Mouse (Mus musculus) lung, postnatal 4 days (tissue): ENCODE measurements around the gene Apob.
"Not testable (repeated sequence)": the region's sequence is repeated elsewhere in the genome, so short reads cannot be mapped to it uniquely, and the experiment has no call there.

Source experiments
- DNase-seq, 2 experiments: peaks; one replicate each; pipeline ENCODE4 v3.0.0; 2021

Apob gene

DNA sequence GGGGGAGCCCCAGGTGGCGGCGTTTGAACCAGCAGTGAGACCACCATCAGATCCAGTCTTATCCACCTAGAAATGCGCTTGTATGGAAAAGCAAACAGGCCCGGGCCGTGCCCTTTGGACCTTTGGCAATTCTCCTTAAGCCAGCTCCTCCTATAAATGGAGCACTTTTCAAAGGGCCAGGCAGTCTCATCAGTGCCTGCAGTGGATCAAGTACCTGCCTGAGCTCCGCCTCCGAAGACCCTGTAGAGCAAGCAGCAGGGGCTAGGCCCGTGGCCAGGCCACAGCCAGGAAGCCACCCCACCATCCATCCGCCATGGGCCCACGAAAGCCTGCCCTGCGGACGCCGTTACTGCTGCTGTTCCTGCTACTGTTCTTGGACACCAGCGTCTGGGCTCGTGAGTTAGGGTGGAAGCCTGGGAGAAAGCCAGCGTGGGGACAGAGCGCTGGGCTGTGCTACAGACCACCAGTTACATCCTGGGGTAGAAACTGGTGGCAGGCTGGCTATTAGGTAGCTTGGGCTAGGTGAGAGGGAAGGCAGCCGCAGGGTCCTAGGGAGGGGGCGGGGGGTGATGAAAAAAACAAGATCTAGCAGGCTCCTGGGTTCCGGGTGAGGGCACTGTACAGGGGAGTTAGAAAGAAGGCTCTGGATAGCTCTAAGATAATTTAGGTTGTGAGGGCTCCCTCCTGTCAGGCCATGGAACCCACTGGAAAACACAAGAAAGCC lies at the start of gene Apob:
Apob (plus strand) TSS at position 183 of the 724 bp plus-strand sequence.
- no peak for DNase-seq

DNA sequence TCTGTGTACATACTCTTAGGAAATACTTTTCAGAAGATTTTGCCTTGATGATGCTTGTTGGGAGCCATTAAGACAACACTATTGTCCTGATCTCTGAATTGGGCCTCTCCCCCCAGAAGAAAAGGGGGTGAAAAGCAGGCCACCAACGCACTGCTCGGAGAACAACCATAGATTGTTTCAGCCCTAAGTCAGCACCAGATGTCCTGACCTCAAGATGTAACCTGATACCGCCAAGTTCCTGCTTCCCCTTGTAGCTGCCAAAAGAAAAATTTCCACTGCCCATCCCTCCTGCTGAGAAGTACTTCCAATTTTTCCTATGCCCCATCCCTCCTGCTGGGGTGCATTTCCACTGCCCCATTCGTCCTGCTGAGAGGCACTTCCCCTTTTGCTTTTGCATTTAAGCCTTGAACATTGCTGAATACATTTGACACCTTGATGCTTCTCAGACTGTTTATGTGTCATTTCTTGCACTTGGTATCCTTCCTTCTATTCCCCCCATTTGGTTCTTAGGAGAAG lies 45.0 kb upstream of the Apob start:
- DNase-seq, result no peak

DNA sequence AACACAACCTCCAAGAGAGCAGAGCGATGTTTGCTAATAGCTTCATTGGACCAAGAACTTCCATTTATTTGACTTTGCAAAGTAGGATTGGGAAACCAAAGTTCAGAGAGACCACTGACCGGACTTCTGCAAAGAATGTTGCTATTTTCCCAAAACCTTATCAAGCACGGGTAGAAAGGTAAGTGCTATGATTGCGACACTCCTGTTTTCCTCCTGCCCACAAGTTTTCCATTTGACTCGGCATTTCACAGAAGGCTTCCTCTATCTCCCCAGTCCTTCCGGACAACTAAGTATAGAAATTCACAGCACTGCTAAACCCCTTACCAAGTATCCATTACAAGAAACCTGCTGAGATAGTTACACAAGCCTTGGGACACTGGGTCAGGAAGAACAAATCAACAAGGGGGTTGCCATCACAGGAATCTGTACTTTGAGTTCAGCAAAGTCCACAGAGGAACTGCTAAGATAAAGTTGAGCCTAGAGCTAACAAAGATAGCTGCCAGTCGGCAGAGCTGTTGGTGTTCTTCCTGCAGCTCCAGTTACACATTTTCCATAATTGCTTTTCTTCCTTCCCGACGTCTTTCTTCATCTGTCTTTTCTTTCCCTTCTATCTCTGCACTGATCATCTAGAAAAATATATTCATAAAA lies 27.2 kb upstream of the Apob start:
- no peak for DNase-seq

DNA sequence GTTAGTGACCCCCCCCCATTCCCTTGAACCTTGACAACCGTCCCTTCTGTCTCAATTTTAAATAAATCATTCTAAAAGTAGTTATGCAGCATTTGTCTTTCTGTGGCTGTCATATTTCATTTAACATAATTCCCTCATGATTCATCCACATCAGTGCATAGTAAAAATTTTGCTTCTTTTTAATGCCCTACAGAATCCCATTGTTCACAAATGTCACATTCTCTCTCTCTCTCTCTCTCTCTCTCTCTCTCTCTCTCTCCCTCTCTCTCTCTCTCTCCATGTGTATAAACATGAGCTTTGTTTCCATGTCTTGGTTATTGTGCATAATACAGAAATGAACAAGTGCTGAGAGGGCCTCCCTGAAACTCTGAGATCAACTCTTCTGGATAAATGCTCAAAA lies 18.6 kb upstream of the Apob start:
- no peak for DNase-seq

DNA sequence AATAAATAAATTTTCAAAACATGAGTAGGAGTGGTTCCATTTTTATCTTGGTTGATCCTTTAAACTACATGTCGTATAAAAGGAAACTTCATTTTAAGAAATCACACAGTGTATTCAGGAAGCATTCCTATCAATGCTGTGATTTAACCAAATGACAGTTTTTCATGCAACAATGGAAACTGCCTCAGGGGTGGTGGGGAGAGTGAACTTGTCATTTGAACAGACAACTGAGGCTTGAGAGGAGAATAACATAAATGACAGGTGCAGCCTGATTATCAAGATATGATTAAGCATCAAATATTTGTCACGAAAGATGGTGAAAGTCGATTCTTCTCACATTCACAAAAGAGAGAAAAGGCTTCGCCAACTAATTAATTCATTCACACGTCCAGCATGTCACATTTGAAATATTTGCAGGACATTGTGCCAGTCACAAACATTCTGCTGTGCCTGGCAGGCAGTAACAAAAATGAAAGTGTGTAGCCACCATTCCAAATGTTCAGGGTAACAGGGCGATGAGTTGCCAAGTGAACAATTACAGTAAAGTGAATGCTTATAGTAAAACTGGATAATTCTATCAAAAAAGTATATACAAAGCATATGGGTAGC lies 18.0 kb upstream of the Apob start:
- no peak for DNase-seq

DNA sequence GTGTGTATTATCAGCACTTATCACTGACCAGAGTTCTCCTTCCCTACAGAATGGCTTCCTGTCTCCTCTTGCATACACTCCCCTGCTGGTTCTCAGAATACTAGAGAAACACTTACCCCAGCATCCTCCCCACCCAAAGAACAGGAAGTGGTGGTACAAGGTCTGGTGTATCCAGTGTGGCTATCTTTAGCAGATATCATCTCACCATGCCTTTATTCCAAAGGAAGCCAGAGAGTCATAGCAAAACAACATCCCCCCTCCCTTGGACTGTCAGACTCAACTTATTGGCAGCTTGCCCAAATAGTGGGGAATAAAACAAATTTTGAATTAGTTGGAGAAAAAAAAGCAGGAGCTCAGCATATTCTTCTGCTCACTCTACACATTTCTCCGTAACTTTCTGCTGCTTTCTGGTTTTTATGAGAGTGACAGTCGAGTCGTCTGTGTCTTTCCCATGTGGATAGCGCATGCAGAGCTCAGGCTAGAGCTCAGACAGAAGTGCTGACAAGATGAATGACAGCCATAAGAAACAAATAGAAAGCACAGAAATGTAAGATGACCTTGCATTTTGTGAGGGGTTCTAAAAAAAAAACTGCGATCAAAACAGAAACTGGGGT lies 15.0 kb upstream of the Apob start:
- no peak for DNase-seq

DNA sequence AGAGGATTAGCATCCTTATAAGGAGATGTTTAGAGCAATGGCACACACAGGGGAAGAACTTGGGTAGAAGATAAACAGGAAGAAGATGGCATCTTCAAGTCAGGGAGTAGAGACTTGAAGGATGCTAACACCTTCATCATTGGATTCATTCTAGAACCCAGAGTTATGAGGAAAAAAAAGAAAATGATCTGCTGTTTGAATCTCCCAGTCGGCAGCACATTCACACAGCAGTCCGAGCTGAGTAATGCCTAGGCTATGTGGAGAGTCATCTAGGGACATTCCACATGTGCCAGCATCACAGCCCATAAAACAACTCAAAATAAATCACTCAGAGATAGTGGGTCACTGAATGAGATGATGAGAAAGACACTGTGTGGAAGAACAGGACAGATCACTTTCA lies 10.2 kb upstream of the Apob start:
- DNase-seq, result no peak

DNA sequence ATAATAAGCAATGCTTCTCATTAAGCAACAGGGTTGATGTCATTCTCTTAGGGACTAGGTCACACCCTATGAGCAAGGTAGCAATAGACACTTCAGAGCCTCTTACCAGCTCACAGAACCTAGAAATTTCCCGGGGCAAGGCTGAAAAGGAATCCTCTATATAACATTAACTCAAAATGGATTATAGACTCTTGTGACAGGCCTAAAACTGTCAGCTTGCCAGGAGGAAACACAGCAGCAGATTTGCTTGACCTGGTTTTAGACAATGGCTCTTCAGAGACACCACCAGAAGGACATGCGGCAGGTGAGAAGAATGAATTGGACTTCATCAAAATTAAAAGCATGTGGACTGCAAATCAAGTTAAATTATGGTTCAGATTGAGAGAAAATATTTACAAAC lies 7.1 kb upstream of the Apob start:
- no peak for DNase-seq

DNA sequence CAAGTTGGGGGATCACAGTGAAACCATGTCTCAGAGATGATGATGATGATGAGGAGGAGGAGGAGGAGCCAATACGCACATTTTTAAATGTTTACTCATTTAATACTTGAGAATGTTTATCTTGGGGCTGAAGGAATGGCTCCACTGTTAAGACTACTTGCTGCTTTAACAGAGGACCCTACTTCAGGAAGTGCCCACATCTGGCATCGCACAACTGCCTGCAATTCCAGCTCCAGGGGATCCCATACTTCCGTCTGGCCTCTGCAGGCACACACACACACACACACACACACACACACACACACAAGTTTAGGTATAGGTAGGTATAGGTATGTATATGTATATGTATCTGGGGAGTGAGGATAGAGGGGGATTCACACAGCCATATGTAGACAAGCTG lies 6.6 kb upstream of the Apob start:
- no peak for DNase-seq

DNA sequence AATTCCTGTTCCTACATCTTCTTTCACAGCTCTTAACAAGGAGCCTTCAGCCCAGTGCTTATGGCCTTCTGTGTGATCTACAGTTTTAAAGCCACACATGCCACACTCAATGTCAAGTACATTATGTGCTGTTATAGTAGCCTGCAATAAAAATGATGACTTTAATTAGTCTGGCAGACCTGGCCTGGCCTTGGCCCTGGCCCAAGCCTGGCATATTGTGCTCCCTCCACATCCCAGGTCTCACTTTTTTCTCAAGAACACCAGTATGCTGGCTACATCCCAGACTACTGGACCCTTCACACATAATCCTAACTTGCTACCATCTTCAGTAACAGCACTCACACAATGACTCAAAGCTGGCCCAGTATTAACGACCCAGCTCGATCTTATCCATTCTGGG lies 5.7 kb upstream of the Apob start:
- no peak for DNase-seq

DNA sequence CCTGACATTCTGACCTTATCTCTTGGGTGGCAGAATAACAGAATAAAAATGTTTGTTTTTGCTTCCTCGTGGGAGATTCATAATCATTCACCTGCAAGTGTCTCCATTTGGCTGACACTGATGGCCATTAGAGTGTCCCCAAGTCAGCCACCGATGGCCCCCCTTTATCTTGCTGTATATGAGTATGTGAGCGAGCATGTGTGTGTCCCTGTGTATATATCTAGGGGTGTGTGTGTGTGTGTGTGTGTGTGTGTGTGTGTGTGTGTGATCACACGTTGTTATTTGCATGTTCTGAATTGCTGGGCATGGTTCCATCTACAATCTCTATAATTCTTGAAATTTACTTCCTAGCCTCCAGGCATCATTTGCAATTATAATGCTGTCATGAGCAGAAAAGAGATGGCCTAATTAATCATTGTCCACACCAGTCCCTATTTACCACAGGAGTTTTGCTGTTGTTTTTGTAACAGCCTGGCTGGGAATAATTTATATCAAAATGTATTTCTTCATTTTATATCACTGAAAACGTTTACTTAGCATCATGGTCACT lies 3.6 kb upstream of the Apob start:
- DNase-seq, result no peak

DNA sequence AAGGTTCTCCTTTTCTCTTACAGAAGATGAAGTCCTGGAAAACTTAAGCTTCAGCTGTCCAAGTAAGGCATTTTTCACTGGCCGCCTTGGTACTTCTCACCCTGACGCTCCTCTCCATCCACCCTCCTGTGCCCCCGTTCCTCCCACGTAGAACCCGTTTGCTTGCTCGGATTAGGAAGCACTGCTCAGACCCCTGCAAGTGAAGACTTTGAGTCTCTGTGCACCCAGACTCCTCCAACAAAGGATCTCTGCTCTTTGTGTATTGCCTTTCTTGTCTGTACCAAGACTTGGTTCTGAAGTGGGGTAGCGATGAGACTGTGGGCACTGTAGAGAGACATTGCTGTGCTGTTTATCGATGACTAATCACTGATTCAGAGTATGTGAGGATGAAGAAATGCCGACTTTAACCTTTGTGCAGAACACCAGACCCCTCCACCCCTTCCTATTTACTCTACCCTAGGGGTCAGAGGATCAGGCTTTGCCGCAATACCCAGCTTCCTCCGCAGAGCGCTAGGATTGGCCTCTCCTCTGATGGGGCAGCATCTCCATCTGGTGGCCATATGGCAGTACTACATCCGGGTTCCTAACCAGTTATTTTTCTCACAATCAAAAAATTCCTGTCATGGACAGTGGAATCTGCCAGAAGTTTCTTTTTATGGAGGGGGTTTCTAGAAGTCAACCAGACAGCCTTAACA lies 889 bp downstream of the Apob start:
- DNase-seq, result peak; percentile 51 to 73

DNA sequence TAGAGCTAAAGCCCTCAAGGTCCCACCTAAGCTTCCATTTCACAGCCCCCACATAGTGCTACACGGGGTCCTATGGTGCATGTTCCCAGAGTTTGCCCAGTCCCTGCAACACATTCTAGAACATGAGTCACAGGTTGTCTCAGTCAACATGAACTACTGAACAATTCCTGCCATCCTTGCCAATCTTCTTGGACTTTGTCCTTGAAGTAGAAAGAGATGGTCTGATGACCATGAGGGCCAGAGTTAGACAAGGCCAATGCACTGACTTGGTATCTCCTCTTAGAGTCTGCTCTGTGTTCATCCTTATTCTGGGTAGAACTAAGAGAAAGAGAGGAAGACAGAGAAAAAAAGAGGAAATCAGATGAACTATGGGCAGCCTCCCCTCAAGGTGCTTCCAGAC lies 7.0 kb downstream of the Apob start:
- DNase-seq, result no peak

DNA sequence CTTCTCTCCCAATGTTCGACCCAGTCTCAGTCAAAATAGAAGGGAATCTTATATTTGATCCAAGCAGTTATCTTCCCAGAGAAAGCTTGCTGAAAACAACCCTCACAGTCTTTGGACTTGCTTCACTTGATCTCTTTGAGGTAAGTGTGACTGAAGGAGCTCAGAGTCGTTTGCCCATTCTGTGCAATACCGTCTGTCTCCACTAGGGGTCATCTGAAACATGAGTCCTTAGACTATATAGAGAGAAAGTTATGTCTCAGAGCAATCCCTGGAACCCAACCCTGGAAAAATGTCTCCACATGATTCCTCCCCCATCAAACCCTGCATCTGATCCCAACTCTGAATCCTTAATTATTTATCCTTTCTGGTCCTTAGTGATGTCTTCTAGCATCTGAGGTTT lies 13.4 kb downstream of the Apob start:
- peak in 1 of 2 experiments; percentile 51 for DNase-seq

DNA sequence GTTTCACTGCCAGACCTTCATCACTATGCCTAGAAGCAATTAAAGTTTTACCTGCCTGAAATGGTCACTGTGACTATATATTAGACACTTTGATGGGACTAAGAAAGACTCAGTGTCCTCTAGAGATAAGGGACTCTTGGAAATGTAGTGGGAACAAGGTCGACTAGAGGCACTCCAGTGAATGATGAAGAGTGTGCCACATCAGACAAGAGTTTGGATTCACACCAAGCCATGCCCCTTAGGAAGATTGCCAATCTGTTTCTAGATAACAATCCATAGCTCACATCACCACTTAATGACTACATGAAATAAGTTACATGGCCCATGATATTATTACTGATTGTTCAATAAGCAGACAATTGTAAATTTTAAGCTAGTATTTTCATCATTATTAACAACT lies 14.1 kb downstream of the Apob start:
- no peak for DNase-seq

DNA sequence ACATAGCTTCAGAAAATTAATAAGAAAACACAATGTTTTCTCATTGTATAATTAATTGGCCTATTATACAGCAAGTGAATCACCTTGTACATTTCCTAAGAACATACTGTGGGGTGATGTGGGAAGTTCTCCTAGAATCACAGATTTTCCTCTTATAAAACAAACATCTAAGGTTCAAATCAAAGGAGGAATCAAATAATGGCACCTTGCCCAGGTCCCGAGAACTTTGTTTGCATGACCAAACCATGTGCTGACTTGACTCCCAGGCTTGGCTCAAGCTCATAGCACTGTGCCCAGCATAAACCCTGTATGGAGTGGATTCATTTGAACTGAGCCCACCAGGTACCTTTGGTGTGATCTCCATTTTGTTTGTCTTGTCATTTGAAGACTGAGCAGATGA lies 43.5 kb downstream of the Apob start:
- no peak for DNase-seq

DNA sequence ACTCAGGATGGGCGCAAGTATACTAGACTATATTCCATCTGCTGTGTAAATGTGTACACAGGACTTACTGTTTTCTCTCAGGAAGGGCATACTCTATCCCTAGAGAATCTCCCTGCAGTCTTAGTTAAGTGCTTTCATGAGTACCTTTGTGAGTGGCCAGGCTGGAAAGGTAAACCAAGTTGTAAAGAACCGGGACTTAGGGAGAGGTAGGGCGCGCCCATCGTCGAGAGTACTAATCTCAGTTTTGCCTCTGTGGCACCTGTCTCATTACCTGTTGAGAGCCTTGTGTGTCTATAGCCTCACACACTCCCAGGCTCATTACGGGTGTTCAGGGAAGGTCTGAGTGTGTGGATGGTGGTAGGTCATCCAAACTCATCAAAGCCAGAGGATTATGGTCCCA lies 52.1 kb downstream of the Apob start:
- DNase-seq, result no peak

DNA sequence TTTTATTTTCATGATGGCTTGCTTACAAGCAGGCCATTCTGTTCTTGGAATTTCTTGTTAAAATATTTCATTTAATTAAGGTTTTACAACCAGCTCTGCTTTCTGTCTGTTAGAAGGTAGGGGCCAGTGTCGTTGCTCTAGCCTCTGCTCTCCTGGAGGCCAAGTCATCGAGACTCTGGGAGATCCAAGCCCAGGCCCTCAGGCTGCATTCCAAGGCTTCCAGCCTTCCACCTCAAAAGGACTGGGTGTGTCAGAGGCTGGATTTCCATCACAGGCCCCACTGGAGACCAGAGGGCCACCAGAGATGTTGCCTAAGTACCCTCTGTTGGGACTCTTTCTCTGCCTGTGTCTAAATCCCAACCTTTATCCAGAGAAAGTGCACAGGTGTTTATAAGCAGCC lies 52.6 kb downstream of the Apob start:
- no peak for DNase-seq

DNA sequence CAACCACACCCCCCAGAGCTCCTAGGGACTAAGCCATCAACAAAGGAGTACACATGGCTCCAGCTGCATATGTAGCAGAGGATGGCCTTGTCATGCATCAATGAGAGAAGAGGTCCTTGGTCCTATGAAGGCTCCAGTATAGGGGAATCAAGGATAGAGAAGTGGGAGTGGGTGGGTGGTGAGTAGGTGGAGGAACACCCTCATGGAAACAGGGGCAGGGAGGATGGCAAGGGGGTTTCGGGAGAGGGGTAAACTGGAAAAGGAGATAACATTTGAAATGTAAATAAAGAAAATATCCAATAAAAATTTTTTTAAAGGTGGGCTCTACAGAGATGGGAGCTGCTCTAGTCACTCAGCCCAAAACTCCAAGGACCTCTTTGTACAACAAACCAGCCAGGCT lies 53.7 kb downstream of the Apob start:
- not testable (repeated sequence) for DNase-seq

DNA sequence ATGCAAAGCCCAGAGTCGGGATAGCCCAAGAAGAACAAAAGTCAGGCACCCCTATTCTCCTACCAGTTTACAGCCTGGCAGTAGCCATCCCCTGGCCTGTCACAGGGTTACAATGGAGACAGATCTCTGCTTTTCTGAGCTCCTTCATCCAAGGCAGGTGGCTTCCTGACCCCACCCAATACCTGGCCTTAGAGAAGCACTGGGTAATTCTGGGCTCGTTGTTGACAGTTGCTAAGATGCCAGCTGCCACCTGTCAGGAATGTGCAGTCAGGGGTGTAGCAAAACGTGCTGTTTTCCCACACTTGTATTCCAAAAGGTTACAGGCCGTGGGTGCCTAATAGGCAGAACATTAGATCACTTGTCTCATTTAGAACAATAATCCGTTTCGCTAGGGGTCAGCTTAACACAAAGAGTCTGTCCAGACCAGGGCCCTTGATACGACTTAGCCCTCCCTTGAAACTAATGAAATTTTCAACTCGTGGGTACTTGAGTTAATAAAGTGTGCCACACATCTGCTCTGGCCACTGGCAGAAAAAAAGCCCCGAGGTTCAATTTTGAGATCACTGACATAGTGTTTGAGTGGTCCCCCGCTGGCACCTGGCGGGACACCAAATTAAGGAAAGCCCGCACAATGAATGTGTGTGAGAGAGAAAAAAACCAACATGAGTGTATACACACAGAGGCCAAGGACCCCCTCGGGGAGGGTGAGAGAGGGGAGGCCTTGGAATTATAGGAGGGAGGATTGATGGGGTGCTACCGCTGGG lies 54.3 kb downstream of the Apob start:
- DNase-seq, result no peak

DNA sequence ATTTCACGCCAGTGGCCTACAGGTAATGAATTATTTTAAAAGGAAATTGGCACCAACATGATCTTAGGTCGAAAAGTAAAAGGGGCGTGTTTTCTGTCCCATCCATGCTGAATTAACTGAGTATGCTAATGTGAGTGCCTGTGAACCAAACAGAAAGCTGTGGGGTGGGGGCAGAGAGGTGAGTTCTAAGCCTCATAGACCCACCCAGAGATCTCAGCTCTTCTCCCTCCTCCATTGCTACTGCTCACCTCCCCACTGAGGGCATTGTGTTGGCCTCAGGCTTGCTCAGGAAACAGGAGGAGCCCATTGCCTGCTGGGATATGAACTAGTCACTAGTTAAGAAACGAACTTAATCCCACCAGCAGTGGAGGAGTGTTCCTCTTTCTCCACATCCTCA lies 54.9 kb downstream of the Apob start:
- no peak for DNase-seq

DNA sequence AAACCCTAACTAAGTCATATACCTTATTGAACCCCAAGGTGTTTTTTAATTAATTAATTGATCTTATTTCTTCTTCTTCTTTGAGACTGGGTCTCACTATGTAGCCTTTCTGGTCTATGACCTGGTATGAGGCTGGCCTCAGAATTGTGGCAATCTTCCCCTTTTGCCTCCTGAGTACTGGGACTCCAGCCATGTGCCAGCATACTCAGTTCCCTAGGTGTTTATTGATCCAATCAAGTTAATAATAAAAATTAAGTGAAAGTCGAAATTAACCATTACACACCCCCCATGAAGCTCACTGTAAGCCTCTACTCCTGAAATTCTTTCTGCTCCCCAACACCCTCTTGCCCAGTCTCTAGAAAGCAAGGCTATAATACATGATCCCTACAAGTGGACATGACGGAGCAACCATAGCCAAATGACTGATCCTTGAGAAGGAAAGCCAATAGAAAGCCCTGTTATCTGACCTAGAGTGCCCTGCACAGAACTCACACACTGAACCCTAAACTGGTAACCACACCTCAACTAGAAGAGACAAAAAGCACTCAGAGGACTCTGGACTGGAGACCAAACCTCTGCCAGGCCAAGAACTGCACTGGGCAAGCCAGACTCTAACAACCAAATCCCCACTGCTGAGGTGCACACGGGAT lies 60.8 kb downstream of the Apob start:
- no peak for DNase-seq
